Mouse (Mus musculus) liver, embryonic 15.5 days (tissue): ENCODE measurements around the gene Snta1. TPM values are rescaled to one million over a fixed set of nuclear protein-coding genes. Genes with fewer than 3 reads are reported as not detected.
A peak's percentile ranks its signal among the peaks of the same experiment; 100 is the strongest.
"Not testable (repeated sequence)": the region's sequence is repeated elsewhere in the genome, so short reads cannot be mapped to it uniquely, and the experiment has no call there.

Experiments used
- ATAC-seq: fragments of 200-750 bp; cut with Nextera tagmentation; 2 replicates; pipeline ENCODE4 v1.8.0; 2017; ENCODE audit warnings: moderate number of reproducible peaks, mild to moderate bottlenecking, moderate library complexity; ENCODE audit not compliant: insufficient read depth
- H3K27ac ChIP-seq: fragments of 300-500 bp; sonication (generic); replicated peaks from 2 replicates; pipeline ENCODE4 v1.5.1; 2015; ENCODE audit warnings: mild to moderate bottlenecking, inconsistent platforms
- H3K27me3 ChIP-seq: fragments of 300-500 bp; sonication (generic); 2 replicates; pipeline ENCODE4 v1.6.1; 2015; ENCODE audit warnings: mild to moderate bottlenecking, inconsistent platforms
- H3K36me3 ChIP-seq: fragments of 300-500 bp; sonication (generic); replicated peaks from 2 replicates; pipeline ENCODE4 v1.6.1; 2015; ENCODE audit warnings: moderate library complexity, mild to moderate bottlenecking, inconsistent platforms
- H3K4me1 ChIP-seq: fragments of 300-500 bp; sonication (generic); replicated peaks from 2 replicates; pipeline ENCODE4 v1.6.1; 2015; ENCODE audit warnings: inconsistent platforms
- H3K4me2 ChIP-seq: fragments of 300-500 bp; sonication (generic); 2 replicates; pipeline ENCODE4 v1.6.1; 2015; ENCODE audit warnings: moderate library complexity, mild to moderate bottlenecking, inconsistent platforms
- H3K4me3 ChIP-seq: fragments of 300-500 bp; sonication (generic); replicated peaks from 2 replicates; pipeline ENCODE4 v1.5.1; 2015; ENCODE audit warnings: mild to moderate bottlenecking, inconsistent platforms
- H3K9ac ChIP-seq: fragments of 300-500 bp; sonication (generic); 2 replicates; pipeline ENCODE4 v1.6.1; 2015; ENCODE audit warnings: moderate library complexity, mild to moderate bottlenecking, inconsistent platforms
- H3K9me3 ChIP-seq: fragments of 300-500 bp; sonication (generic); replicated peaks from 2 replicates; pipeline ENCODE4 v1.6.1; 2016; ENCODE audit warnings: inconsistent platforms
- WGBS: fragments of 180-500 bp; shearing (Covaris S2); methylation state at CpG from one replicate; pipeline ENCODE4 v1.1.7; 2015; ENCODE audit warnings: mixed read lengths; ENCODE audit not compliant: insufficient replicate concordance; 5-methylcytosine and 5-hydroxymethylcytosine counted together
- polyA plus RNA-seq: library from polyadenylated mRNA; unstranded; fragments of >200 nt; fragmentation: Nextera tagmentation; extraction: Ambion mirVana; gene quantifications from 2 replicates; pipeline ENCODE4 v1.2.1, GENCODE M21; 2015

Snta1 gene
- polyA plus RNA-seq, 1 experiment from 2014 or later, result 2.9 TPM

DNA sequence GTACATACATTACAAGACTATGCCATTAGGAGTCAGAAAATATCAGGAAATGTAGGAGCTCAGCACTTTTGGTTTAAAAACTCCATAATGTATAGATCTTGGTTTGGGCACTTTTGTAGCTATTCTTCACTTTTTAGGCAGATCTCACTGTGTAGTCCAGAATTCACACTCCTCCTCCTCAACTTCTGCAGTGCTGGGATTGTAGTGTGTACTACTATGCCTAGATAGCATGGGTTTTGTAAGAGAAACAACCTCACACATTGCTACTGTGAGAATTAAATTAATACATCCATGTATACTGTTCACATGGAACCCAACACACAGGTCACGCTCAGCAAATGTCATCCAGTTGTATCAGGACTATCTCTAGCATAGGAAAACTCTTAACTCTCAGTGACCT, 40.4 kb downstream of the Snta1 start:
- H3K4me3 ChIP-seq, result no peak overlapping the region
- H3K27me3 ChIP-seq, result no peaks in the 10 kb centered on the region
- peaks cover 47% of the 10 kb centered on the region for H3K36me3 ChIP-seq
- H3K9me3 ChIP-seq, result no peaks in the 10 kb centered on the region
- no peak overlapping the region for H3K9ac ChIP-seq
- 74% methylated on average over 1 of the region's 1 CpGs for WGBS
- no peak overlapping the region for H3K4me2 ChIP-seq
- no peak for ATAC-seq
- H3K4me1 ChIP-seq, result peaks cover 8% of the 10 kb centered on the region; the same call in 1 of the 2 replicates
- H3K27ac ChIP-seq, result no peak overlapping the region

DNA sequence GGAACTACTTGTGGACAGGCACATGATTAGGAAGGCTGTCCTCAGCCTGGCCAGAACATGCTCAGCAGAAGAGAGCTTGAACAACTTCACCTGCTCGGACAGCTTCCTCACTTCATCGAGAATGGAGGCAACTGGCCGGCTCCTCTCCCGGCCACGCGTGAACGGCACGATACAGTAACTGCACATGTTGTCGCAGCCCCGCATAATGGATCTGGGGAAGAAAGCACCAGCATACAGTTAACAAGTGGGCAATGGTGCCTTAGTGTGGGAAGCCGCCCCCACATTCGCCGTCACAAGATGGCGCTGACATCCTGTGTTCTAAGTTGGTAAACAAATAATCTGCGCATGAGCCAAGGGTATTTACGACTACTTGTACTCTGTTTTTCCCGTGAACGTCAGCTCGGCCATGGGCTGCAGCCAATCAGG, 53.9 kb downstream of the Snta1 start:
- not testable (repeated sequence) for H3K9me3 ChIP-seq, H3K4me1 ChIP-seq, H3K27me3 ChIP-seq
- peak overlapping the region; percentile 54 for H3K9ac ChIP-seq
- peak; percentile 68 for ATAC-seq
- peaks cover 34% of the 10 kb centered on the region for H3K36me3 ChIP-seq
- peak overlapping the region; percentile 79 for H3K27ac ChIP-seq
- H3K4me3 ChIP-seq, result peak overlapping the region; percentile 54
- H3K4me2 ChIP-seq, result peak overlapping the region; percentile 32
- WGBS, result 81% methylated on average over 15 of the region's 19 CpGs

DNA sequence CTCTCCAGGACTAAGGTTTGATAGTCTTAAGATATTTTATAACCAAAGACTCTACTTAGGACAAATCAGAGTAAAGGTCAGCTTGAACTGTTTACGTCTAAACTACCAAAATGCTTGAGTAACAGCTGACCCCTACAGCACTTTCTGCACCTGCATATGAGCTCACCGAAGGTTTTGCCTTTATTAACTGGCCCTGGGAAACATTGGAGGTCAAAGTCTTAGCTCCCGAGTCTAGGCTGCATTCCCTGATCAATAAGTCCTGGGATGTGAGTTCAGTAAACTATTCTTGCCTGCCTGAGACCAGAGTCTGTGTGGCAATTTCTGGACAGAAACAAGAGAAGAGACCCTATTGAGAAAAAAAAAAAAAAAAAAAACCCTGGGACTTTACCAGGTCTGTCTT, 59.7 kb downstream of the Snta1 start:
- WGBS, result 66% methylated on average over 3 of the region's 3 CpGs
- H3K27me3 ChIP-seq, result no peaks in the 10 kb centered on the region
- no peaks in the 10 kb centered on the region for H3K4me1 ChIP-seq
- no peaks in the 10 kb centered on the region for H3K9me3 ChIP-seq
- no peak overlapping the region for H3K4me2 ChIP-seq
- H3K27ac ChIP-seq, result 0 out of 2 replicates have a peak overlapping the region, but pooled peaks have one; percentile 9
- peaks cover 69% of the 10 kb centered on the region for H3K36me3 ChIP-seq
- ATAC-seq, result no peak
- H3K4me3 ChIP-seq, result no peak overlapping the region
- no peak overlapping the region for H3K9ac ChIP-seq

GRCm38 (mm10) chr2:154339356-154339755, 68.5 kb downstream of the Snta1 start:
- no peak overlapping the region for H3K4me2 ChIP-seq
- H3K27me3 ChIP-seq, result no peaks in the 10 kb centered on the region
- H3K9ac ChIP-seq, result no peak overlapping the region
- peaks cover 51% of the 10 kb centered on the region for H3K36me3 ChIP-seq
- ATAC-seq, result no peak
- WGBS, result 60% methylated on average over 2 of the region's 2 CpGs
- no peaks in the 10 kb centered on the region for H3K4me1 ChIP-seq
- no peak overlapping the region for H3K27ac ChIP-seq
- H3K9me3 ChIP-seq, result no peaks in the 10 kb centered on the region
- H3K4me3 ChIP-seq, result no peak overlapping the region

- 64% methylated on average over 1 of the region's 1 CpGs for WGBS
- Histone ChIP-seq H3K4me1 (no peaks in the 10 kb centered on the region), H3K9ac (no peak overlapping the region), H3K4me2 (no peak overlapping the region), H3K9me3 (no peaks in the 10 kb centered on the region), H3K4me3 (no peak overlapping the region), H3K27me3 (no peaks in the 10 kb centered on the region), H3K36me3 (peaks cover 49% of the 10 kb centered on the region), H3K27ac (no peak overlapping the region)
- no peak for ATAC-seq
Measured at GRCm38 (mm10) chr2:154338161-154338560, 69.7 kb downstream of the Snta1 start.

GRCm38 (mm10) chr2:154335572-154335971, 72.3 kb downstream of the Snta1 start:
- no peak overlapping the region for H3K4me2 ChIP-seq
- no peaks in the 10 kb centered on the region for H3K9me3 ChIP-seq
- no peaks in the 10 kb centered on the region for H3K4me1 ChIP-seq
- ATAC-seq, result no peak
- H3K27ac ChIP-seq, result no peak overlapping the region
- no peak overlapping the region for H3K4me3 ChIP-seq
- peaks cover 25% of the 10 kb centered on the region for H3K36me3 ChIP-seq
- H3K9ac ChIP-seq, result no peak overlapping the region
- 83% methylated on average over 4 of the region's 4 CpGs for WGBS
- H3K27me3 ChIP-seq, result no peaks in the 10 kb centered on the region

DNA sequence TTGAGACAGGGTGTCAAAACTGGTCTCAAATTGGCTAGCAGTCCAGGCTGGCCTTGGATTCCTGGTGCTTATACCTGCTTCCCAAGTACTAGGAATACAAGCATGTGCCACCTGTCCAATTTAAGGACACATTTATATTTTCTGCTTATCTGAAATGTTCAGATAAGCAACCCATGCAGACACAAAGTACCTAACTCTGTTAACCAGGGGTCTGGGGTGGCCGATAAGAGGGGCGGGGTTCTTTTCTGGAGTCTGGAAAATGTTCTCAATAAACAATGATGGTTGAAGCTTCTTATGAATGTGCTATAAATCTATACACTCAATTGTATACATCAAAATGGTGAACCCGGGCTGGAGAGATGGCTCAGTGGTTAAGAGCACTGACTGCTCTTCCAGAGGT, 81.0 kb downstream of the Snta1 start:
- Histone ChIP-seq H3K4me3 (no peak overlapping the region), H3K27me3 (no peaks in the 10 kb centered on the region), H3K4me2 (peak overlapping the region; percentile 35; the same call in 1 of the 2 replicates), H3K4me1 (peaks cover 18% of the 10 kb centered on the region), H3K27ac (peak overlapping the region; percentile 35; the same call in 1 of the 2 replicates), H3K9me3 (no peaks in the 10 kb centered on the region), H3K36me3 (no peaks in the 10 kb centered on the region), H3K9ac (no peak overlapping the region)
- ATAC-seq, result peak; percentile 83
- WGBS, result 37% methylated on average over 3 of the region's 3 CpGs

Other genes starting within 250 kb of the Snta1 start
- not detected in 2 replicates for gene Bpifa5, start 245.5 kb downstream of the Snta1 start, polyA plus RNA-seq
- 0.21 and 0.36 TPM in 2 replicates for gene Bpifb1, start 217.3 kb downstream of the Snta1 start, polyA plus RNA-seq
- gene Bpifb5, start 184.4 kb downstream of the Snta1 start, polyA plus RNA-seq, result not detected in 2 replicates
- not detected in 2 replicates for gene Bpifb9a, start 150.2 kb downstream of the Snta1 start, polyA plus RNA-seq
- not detected in 2 replicates for gene Bpifb9b, start 100.9 kb downstream of the Snta1 start, polyA plus RNA-seq
- gene Cdk5rap1, start 35.1 kb downstream of the Snta1 start, polyA plus RNA-seq, result 12.6 and 12.8 TPM in 2 replicates
- 6.7 and 8.3 TPM in 2 replicates for gene Cbfa2t2, start 28.4 kb upstream of the Snta1 start, polyA plus RNA-seq
- 1.0 and 1.9 TPM in 2 replicates for gene 1700003F12Rik, start 139.0 kb upstream of the Snta1 start, polyA plus RNA-seq
- 0.07 TPM in 1 of 2 replicates, not detected in the other for gene Actl10, start 143.7 kb upstream of the Snta1 start, polyA plus RNA-seq
- 0.40 and 0.71 TPM in 2 replicates for gene Necab3, start 150.8 kb upstream of the Snta1 start, polyA plus RNA-seq
- 19.2 and 23.9 TPM in 2 replicates for gene E2f1, start 161.8 kb upstream of the Snta1 start, polyA plus RNA-seq
- 34.6 and 43.9 TPM in 2 replicates for gene Pxmp4, start 195.6 kb upstream of the Snta1 start, polyA plus RNA-seq
- gene Zfp341, start 205.2 kb upstream of the Snta1 start, polyA plus RNA-seq, result 2.6 TPM in 2 replicates
- gene 4930519P11Rik, start 205.3 kb upstream of the Snta1 start, polyA plus RNA-seq, result not detected in 2 replicates
- gene Chmp4b, start 243.6 kb upstream of the Snta1 start, polyA plus RNA-seq, result 11.7 and 13.9 TPM in 2 replicates